ENCODE assay signal across 27 mouse cellular contexts in genomic region chr17:10498935-10499655, GRCm38 (mm10).
DNase-seq lines count a peak whose midpoint lies in the region; ATAC-seq and TF ChIP-seq lines count a peak whose summit lies in the region.
"Had no signal": no experiment of that assay in that cellular context is flagged by ENCODE, and none has a peak within 500 bp of the region (broad histone marks: within the 10 kb centered on the region; RNA-seq: fewer than 3 reads in every experiment).

No protein-coding gene starts in this region.

- no peak overlapping the region for H3K4me2 ChIP-seq in heart, embryonic 15.5 days
- no peak overlapping the region for H3K4me2 ChIP-seq in lung, postnatal 0 days (replicated peaks; ENCODE audit: low read depth, low read length)
- no peak overlapping the region for H3K4me2 ChIP-seq in stomach, postnatal 0 days (replicated peaks; ENCODE audit: low read depth)
- H3K4me2 ChIP-seq: forebrain, embryonic 13.5 days; hindbrain, embryonic 13.5 days; liver, embryonic 15.5 days; midbrain, embryonic 12.5 days; neural tube, embryonic 13.5 days had no signal

- H3K4me1 ChIP-seq in heart, embryonic 15.5 days (replicated peaks), result peaks cover 46% of the 10 kb centered on the region
- peaks cover 3% of the 10 kb centered on the region; the same call in 1 of the 2 replicates for H3K4me1 ChIP-seq in lung, postnatal 0 days (ENCODE audit: insufficient read depth, low read depth, low read length)
- H3K4me1 ChIP-seq in lung, adult 2 months (ENCODE audit: control insufficient read depth, insufficient read depth, low read length), result peaks cover 7% of the 10 kb centered on the region
- H3K4me1 ChIP-seq in stomach, postnatal 0 days (replicated peaks; ENCODE audit: control insufficient read depth, insufficient read depth), result 0 out of 2 replicates have a peak, but pooled peaks cover 2% of the 10 kb centered on the region
- H3K4me1 ChIP-seq: megakaryocyte, embryonic 14.5 days had no signal

- ATAC-seq in heart, embryonic 15.5 days (replicated peaks; ENCODE audit: insufficient number of reproducible peaks, insufficient read depth, low FRiP score, low read depth), result no peak
- peak; percentile 57 for ATAC-seq in lung, postnatal 0 days
- 0 out of 2 replicates have a peak, but pooled peaks have one; percentile 51 for ATAC-seq in stomach, postnatal 0 days (ENCODE audit: low FRiP score, low TSS enrichment)
- ATAC-seq: forebrain, embryonic 13.5 days; intestine, embryonic 16.5 days had no signal

- H3K27me3 ChIP-seq in heart, embryonic 15.5 days, result no peaks in the 10 kb centered on the region
- H3K27me3 ChIP-seq in lung, postnatal 0 days (replicated peaks; ENCODE audit: insufficient read depth, low read length), result no peaks in the 10 kb centered on the region
- no peaks in the 10 kb centered on the region for H3K27me3 ChIP-seq in stomach, postnatal 0 days (ENCODE audit: control insufficient read depth, insufficient read depth, low read length)
- H3K27me3 ChIP-seq: forebrain, embryonic 13.5 days; heart, embryonic 13.5 days; hindbrain, embryonic 13.5 days; liver, embryonic 15.5 days; megakaryocyte, embryonic 14.5 days; midbrain, embryonic 12.5 days; neural tube, embryonic 13.5 days had no signal

- no peak for DNase-seq in heart, adult 8-10 months (ENCODE audit: low spot score)
- peak; percentile 82 for DNase-seq in lung, postnatal 0 days (ENCODE audit: low spot score)
- DNase-seq in lung, adult 2 months, result no peak
- DNase-seq in R1 (ENCODE audit: low read depth, low spot score), result peak; percentile 57
- no peak for DNase-seq in stomach, postnatal 0 days (ENCODE audit: low spot score)
- DNase-seq in cerebellum, adult 18-20 months, result no peak
- DNase-seq: adrenal gland, adult 8-10 months; B cell, adult 2 months; cerebellum, adult 9-10 months; cerebellum, postnatal 36 days; heart, postnatal 4 days; kidney, adult 8-10 months; kidney, postnatal 4 days; layer of hippocampus, postnatal 36 days; right cerebral cortex, postnatal 4 days; thymus, adult 2 months; thymus, postnatal 36 days had no signal

- H3K27ac ChIP-seq in heart, embryonic 15.5 days, result 0 out of 2 replicates have a peak overlapping the region, but pooled peaks have one; percentile 87
- H3K27ac ChIP-seq in lung, postnatal 0 days (ENCODE audit: low read length), result no peak overlapping the region
- H3K27ac ChIP-seq in stomach, postnatal 0 days (replicated peaks), result no peak overlapping the region
- H3K27ac ChIP-seq: forebrain, embryonic 13.5 days; kidney, postnatal 0 days; liver, embryonic 15.5 days; midbrain, embryonic 12.5 days had no signal

- TF ChIP-seq EP300 in lung, postnatal 0 days (IDR thresholded peaks at IDR 0.05), result peak; percentile 96
- no peak for TF ChIP-seq EP300 in stomach, postnatal 0 days (optimal IDR thresholded peaks at IDR 0.05)

- no peak overlapping the region for H3K9ac ChIP-seq in heart, embryonic 15.5 days
- no peak overlapping the region for H3K9ac ChIP-seq in lung, postnatal 0 days (replicated peaks; ENCODE audit: low read depth)
- no peak overlapping the region for H3K9ac ChIP-seq in stomach, postnatal 0 days (ENCODE audit: low read length)
- H3K9ac ChIP-seq: forebrain, embryonic 13.5 days; hindbrain, embryonic 13.5 days; liver, embryonic 15.5 days; midbrain, embryonic 12.5 days; neural tube, embryonic 13.5 days had no signal

- WGBS in heart, embryonic 15.5 days, result 63% methylated on average over 6 of the region's 6 CpGs
- WGBS in lung, postnatal 0 days, result 57% methylated on average over 6 of the region's 6 CpGs
- WGBS in lung, adult 2 months, result 76% methylated on average over 6 of the region's 6 CpGs
- 77% methylated on average over 6 of the region's 6 CpGs for WGBS in stomach, postnatal 0 days

- no peak for TF ChIP-seq POLR2A in lung, adult 2 months (IDR thresholded peaks at IDR 0.05; ENCODE audit: borderline replicate concordance, extremely low read depth, low read depth, low read length)

- TF ChIP-seq CTCF in lung, postnatal 0 days (IDR thresholded peaks at IDR 0.05), result no peak
- TF ChIP-seq CTCF in lung, adult 2 months (IDR thresholded peaks at IDR 0.05; ENCODE audit: insufficient read depth, low read length), result no peak
- no peak for TF ChIP-seq CTCF in stomach, postnatal 0 days (IDR thresholded peaks at IDR 0.05; ENCODE audit: low read depth)

- H3K4me3 ChIP-seq in heart, embryonic 15.5 days, result no peak overlapping the region
- no peak overlapping the region for H3K4me3 ChIP-seq in lung, postnatal 0 days (ENCODE audit: low read depth, low read length)
- H3K4me3 ChIP-seq in lung, adult 2 months (replicated peaks; ENCODE audit: extremely low read depth, low read depth, low read length), result no peak overlapping the region
- H3K4me3 ChIP-seq in stomach, postnatal 0 days (ENCODE audit: low read depth, low read length), result no peak overlapping the region
- H3K4me3 ChIP-seq: forebrain, embryonic 13.5 days; heart, embryonic 13.5 days; hindbrain, embryonic 13.5 days; liver, embryonic 15.5 days; megakaryocyte, embryonic 14.5 days; midbrain, embryonic 12.5 days; neural tube, embryonic 13.5 days had no signal

- H3K9me3 ChIP-seq in heart, embryonic 15.5 days (replicated peaks), result no peaks in the 10 kb centered on the region
- no peaks in the 10 kb centered on the region for H3K9me3 ChIP-seq in lung, postnatal 0 days (ENCODE audit: low read length)
- H3K9me3 ChIP-seq in stomach, postnatal 0 days (ENCODE audit: control insufficient read depth, low read length), result no peaks in the 10 kb centered on the region
- H3K9me3 ChIP-seq: forebrain, embryonic 13.5 days; heart, embryonic 13.5 days; hindbrain, embryonic 13.5 days; liver, embryonic 15.5 days; megakaryocyte, embryonic 14.5 days; midbrain, embryonic 12.5 days; neural tube, embryonic 13.5 days had no signal

- H3K36me3 ChIP-seq in heart, embryonic 15.5 days, result no peaks in the 10 kb centered on the region
- H3K36me3 ChIP-seq in lung, postnatal 0 days (ENCODE audit: insufficient read depth, low read length), result no peaks in the 10 kb centered on the region
- no peaks in the 10 kb centered on the region for H3K36me3 ChIP-seq in stomach, postnatal 0 days (ENCODE audit: control insufficient read depth, insufficient read depth, low read length)
- H3K36me3 ChIP-seq: heart, embryonic 13.5 days; hindbrain, embryonic 13.5 days; liver, embryonic 15.5 days; midbrain, embryonic 12.5 days; neural tube, embryonic 13.5 days had no signal

Comparison
In these comparisons a context has a peak if more than half of its experiments do, and no peak if none do; other contexts are left out.
1. DNase-seq: peak in lung, postnatal 0 days (single experiment) and R1 (single experiment); none in heart, adult 8-10 months (single experiment), lung, adult 2 months (single experiment), stomach, postnatal 0 days (single experiment) and cerebellum, adult 18-20 months (0 of 2).